Mouse (Mus musculus): ENCODE data around the gene Wdr53.
"Not testable (repeated sequence)": the region's sequence is repeated elsewhere in the genome, so short reads cannot be mapped to it uniquely, and the experiment has no call there.

The Wdr53 gene

DNA sequence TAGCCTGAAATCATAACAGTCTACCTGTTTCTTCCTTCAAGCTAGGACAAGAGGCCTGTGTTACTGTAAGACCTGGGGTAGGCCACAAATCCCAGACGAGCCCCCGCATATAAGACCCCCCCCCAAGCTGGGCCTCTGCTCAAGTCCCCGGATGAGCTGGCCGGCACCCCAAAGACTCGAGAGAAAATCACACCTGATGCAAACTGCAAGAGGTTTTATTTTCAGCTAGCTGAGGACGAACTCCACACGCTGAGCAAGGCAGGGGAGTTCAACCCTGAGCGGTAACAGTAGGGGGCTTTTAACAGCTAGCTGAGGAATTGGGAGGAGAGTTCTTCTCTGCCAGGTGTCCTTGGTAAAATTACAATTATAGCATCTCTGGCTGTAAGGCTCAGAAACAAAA, 33.2 kb downstream of the Wdr53 start:
- no peak for DNase-seq

DNA sequence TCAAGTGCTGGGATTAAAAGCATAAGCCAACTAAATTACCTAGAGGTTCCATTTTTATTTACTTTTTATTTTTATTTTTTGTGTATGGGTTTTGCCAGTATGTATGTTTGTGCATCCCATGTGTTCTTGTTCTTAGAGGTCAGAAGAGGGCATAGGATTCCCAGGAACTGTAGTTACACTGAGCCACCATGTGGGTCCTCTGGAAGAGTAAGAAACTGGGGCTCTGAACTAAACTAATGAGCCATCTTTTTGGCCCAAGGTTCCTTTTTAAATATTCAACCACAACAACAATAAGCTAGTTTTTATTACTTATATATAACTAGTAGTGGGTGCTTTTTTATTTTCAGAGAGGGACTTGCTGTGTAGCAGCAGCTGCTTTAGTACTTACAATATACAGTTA, 35.6 kb downstream of the Wdr53 start:
- no peak for DNase-seq

DNA sequence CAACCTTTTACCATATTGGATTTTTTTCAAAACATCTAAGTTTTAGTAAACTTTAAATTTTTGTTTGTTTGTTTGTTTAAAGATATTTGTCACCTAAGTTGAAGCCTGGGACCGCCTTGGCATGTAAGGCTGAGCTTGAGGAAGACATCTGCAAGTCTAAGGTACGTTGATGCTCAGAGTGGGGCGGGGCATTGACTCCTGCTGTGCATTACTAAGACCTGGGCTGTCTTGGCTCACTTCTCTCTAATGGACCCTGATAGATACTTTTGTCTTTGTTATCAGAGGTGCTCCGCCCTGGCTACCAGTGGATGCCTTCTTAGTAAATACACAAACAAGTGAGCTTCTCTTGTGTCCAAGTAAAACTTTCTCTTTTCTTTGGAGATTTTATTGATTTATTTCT, 44.8 kb downstream of the Wdr53 start:
- no peak for DNase-seq

DNA sequence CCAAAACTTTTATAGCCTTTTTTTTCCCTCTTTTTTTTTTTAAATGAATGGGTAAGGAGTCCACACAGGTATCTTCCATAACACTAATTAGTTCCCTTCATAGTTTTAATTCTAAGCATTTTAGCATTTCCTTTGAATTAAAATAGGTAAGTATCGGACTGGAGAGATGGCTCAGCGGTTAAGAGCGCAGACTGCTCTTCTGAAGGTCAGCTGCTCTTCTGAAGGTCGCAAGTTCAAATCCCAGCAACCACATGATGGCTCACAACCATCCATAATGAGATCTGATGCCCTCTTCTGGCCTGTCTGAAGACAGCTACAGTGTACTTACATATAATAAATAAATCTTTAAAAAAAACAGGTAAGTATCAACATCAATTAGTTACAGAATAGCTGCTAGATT, 52.6 kb downstream of the Wdr53 start:
- not testable (repeated sequence) for DNase-seq

DNA sequence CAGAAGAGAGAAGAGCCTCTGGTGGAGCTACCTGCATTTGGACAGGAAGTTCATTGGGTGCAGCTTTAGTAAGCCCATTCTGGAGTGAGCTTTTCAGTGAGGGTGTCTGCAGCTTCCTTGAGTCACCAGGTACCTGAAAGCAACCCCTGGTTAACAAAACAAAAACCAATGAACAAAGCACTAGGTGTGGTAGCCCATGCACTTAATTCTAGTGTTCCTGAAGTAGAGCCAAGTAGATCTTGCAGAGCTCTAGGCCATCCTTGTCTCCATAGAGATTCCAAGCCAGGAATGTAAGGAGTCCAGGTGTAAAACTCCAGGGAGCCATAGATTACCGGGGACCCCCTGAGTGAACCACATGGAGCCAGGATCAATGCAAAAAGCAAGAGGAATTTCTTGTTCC, 56.0 kb downstream of the Wdr53 start:
- no peak for DNase-seq

DNA sequence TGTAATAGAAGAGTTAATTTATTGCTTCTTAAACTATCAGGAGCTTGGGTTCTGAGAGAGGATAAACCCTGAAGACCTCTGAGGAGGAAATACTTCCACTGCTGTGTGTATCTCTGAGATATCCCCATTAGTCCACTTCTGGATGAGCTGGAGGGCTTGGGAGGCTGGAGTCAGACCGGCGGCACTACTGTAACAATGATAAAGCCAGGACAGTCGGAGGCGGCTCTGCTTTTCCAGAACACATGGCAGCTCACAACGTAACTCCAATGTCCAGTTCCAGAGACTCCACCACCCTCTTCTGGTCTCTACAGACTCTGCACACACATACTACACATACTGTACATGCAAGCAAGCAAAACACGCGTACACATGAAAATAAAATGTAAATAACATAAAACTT, 56.9 kb downstream of the Wdr53 start:
- no peak for DNase-seq

All from kidney, adult 9 months (tissue).